Mouse (Mus musculus): ENCODE measurements at regions not wholly inside any gene's neighbourhood (a gene's known extent, or its start where the extent isn't known, plus 50 kb on each side); places are given as distances from the start of the nearest gene placed in this dataset.
"Not testable (repeated sequence)": the region's sequence is repeated elsewhere in the genome, so short reads cannot be mapped to it uniquely, and the experiment has no call there.

DNA sequence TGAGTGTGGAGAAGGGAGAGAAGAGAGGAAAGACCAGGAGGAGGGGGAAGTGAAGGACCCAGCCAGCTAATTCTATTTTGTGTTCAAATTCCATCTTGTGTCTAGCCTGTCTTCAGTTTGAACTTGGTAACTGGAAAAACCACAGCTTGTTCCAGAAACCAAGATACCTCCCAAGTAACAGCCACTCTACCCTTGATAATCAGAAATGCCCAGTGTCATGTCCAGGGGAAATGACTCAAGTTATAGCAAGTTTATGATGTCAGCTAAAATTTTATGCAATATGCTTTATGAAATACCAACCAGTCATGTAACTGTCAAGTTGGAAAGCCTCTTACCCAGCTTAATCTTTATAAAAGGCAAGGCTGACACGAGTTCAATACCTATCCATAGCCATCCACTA lies 137.4 kb upstream of the Thpo start:
- H3K27me3 ChIP-seq (ENCODE audit: control insufficient read depth, insufficient read depth, low read length, poor library complexity, severe bottlenecking), result no peaks in the 10 kb centered on the region; the same call in none of the 2 replicates
- H3K27ac ChIP-seq (ENCODE audit: insufficient read depth, low read length), result no peak overlapping the region
- H3K4me1 ChIP-seq (ENCODE audit: control insufficient read depth, insufficient read depth, low read length), result peaks cover 2% of the 10 kb centered on the region
- H3K9ac ChIP-seq (ENCODE audit: low read depth, poor library complexity, severe bottlenecking), result no peak overlapping the region
- no peaks in the 10 kb centered on the region for H3K9me3 ChIP-seq (replicated peaks; ENCODE audit: control insufficient read depth, insufficient read depth, low read length, poor library complexity, severe bottlenecking)
- no peak overlapping the region for H3K4me3 ChIP-seq (ENCODE audit: low read depth, low read length)
- H3K36me3 ChIP-seq (ENCODE audit: control insufficient read depth, insufficient read depth, low read length, poor library complexity, severe bottlenecking), result no peaks in the 10 kb centered on the region
- TF ChIP-seq EP300 (IDR thresholded peaks at IDR 0.05; ENCODE audit: insufficient read depth, low read depth, low read length) (no peak), CTCF (IDR thresholded peaks at IDR 0.05; ENCODE audit: low read depth, low read length) (no peak), POLR2A (IDR thresholded peaks at IDR 0.05; ENCODE audit: insufficient read depth, low read length) (no peak)

DNA sequence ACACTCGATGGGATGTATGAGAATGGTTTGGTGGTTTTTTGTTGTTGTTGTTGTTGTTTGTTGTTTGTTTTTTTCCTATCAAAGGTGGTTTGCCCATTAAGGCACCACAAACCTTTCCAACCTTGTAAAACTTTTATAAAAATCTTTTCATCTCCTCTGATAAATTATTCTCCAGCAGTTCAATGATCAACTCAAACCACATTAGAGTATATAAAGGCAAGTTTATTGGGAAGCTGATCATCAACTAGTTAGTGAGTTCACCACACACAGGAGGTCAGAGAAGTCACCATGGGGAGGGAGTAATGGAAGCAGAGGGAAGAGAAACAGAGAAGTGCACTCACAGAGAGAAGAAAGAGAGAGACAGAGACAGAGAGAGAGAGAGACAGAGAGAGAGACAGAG lies 132.5 kb upstream of the Thpo start:
- TF ChIP-seq CTCF (IDR thresholded peaks at IDR 0.05; ENCODE audit: low read depth, low read length) (no peak), EP300 (IDR thresholded peaks at IDR 0.05; ENCODE audit: insufficient read depth, low read depth, low read length) (no peak), POLR2A (IDR thresholded peaks at IDR 0.05; ENCODE audit: insufficient read depth, low read length) (no peak)
- peaks cover 2% of the 10 kb centered on the region for H3K4me1 ChIP-seq (ENCODE audit: control insufficient read depth, insufficient read depth, low read length)
- H3K9ac ChIP-seq (ENCODE audit: low read depth, poor library complexity, severe bottlenecking), result no peak overlapping the region
- peaks cover 12% of the 10 kb centered on the region for H3K9me3 ChIP-seq (replicated peaks; ENCODE audit: control insufficient read depth, insufficient read depth, low read length, poor library complexity, severe bottlenecking)
- no peaks in the 10 kb centered on the region for H3K27me3 ChIP-seq (ENCODE audit: control insufficient read depth, insufficient read depth, low read length, poor library complexity, severe bottlenecking)
- no peak overlapping the region for H3K4me3 ChIP-seq (ENCODE audit: low read depth, low read length)
- H3K27ac ChIP-seq (ENCODE audit: insufficient read depth, low read length), result no peak overlapping the region
- no peaks in the 10 kb centered on the region for H3K36me3 ChIP-seq (ENCODE audit: control insufficient read depth, insufficient read depth, low read length, poor library complexity, severe bottlenecking)

GRCm38 (mm10) chr16:20861256-20861655 lies 126.9 kb upstream of the Thpo start:
- Histone ChIP-seq H3K27me3 (ENCODE audit: control insufficient read depth, insufficient read depth, low read length, poor library complexity, severe bottlenecking) (no peaks in the 10 kb centered on the region), H3K4me3 (ENCODE audit: low read depth, low read length) (no peak overlapping the region), H3K9ac (ENCODE audit: low read depth, poor library complexity, severe bottlenecking) (no peak overlapping the region), H3K9me3 (replicated peaks; ENCODE audit: control insufficient read depth, insufficient read depth, low read length, poor library complexity, severe bottlenecking) (peaks cover 26% of the 10 kb centered on the region), H3K4me1 (ENCODE audit: control insufficient read depth, insufficient read depth, low read length) (no peaks in the 10 kb centered on the region), H3K36me3 (ENCODE audit: control insufficient read depth, insufficient read depth, low read length, poor library complexity, severe bottlenecking) (no peaks in the 10 kb centered on the region), H3K27ac (ENCODE audit: insufficient read depth, low read length) (no peak overlapping the region)
- TF ChIP-seq CTCF (IDR thresholded peaks at IDR 0.05; ENCODE audit: low read depth, low read length) (no peak), POLR2A (IDR thresholded peaks at IDR 0.05; ENCODE audit: insufficient read depth, low read length) (no peak), EP300 (IDR thresholded peaks at IDR 0.05; ENCODE audit: insufficient read depth, low read depth, low read length) (no peak)

DNA sequence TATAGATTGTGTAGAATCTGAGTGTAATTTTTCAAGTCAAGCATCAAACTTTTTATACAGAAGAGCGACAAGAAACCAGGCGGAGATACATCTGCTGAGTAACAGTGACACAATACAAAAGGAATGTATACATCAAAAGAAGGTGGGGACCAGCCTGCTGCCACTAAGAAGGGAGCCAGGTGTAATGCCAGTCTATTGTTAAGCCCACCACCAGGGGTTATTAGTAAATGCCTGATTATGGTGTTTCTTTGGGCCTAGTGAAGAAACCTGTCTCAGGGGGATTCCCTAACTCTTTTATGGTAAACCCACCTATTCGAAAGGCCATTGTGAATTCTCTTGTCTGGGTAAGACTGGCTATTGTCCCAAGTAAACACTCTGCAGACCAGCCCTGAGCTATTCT lies 126.3 kb upstream of the Thpo start:
- H3K9ac ChIP-seq (ENCODE audit: low read depth, poor library complexity, severe bottlenecking); H3K4me3 ChIP-seq (ENCODE audit: low read depth, low read length); H3K27ac ChIP-seq (ENCODE audit: insufficient read depth, low read length); H3K4me1 ChIP-seq (ENCODE audit: control insufficient read depth, insufficient read depth, low read length); H3K36me3 ChIP-seq (ENCODE audit: control insufficient read depth, insufficient read depth, low read length, poor library complexity, severe bottlenecking); H3K27me3 ChIP-seq (ENCODE audit: control insufficient read depth, insufficient read depth, low read length, poor library complexity, severe bottlenecking): not testable (repeated sequence)
- peaks cover 26% of the 10 kb centered on the region for H3K9me3 ChIP-seq (replicated peaks; ENCODE audit: control insufficient read depth, insufficient read depth, low read length, poor library complexity, severe bottlenecking)

DNA sequence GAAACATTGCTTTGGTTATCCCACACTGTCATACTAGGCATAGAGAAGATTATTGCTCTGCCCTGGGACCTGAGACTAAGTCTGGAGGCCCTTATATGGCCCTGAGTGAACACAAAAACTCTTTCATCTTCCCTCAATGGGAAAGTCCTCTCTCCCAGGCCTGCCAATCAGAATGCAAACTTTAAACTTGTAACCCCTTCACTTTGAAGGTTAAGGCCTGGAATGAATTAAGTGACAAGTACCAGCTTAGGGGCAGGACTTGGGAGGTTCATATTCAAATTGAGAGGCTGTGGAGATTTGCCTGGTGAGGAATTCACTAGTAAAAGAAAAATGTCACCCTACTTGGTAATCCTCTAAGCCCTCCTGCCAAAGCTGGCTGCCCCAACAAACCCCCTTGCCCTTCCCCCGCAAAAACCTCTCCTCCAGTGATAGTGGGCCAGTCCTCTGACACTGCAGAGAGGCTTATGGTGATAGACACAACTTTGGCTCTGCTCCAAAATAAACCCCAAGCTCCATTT lies 120.4 kb upstream of the Thpo start:
- TF ChIP-seq POLR2A (IDR thresholded peaks at IDR 0.05; ENCODE audit: insufficient read depth, low read length), result no peak

DNA sequence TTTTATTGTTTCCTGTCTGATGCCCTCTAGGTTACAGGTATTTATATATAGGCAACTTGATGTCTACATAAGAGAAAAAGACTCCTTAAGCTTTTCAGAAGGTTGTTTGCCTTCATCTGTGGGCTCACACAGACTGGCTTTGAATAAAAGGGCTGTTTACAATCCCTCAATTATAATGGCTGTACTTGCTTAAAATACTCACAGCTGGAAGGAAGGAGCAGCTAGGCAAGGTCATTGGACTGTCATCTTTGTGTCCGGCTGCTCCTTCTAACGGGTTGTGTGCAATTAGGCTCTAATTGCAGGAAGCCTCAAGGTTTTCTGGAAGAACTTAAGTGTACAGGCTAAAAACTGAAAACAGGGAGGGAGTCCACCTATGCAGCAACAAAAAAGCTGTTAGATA lies 103.8 kb upstream of the Thpo start:
- Histone ChIP-seq H3K27me3 (ENCODE audit: control insufficient read depth, insufficient read depth, low read length, poor library complexity, severe bottlenecking) (no peaks in the 10 kb centered on the region), H3K4me1 (ENCODE audit: control insufficient read depth, insufficient read depth, low read length) (no peaks in the 10 kb centered on the region), H3K4me3 (ENCODE audit: low read depth, low read length) (no peak overlapping the region), H3K9ac (ENCODE audit: low read depth, poor library complexity, severe bottlenecking) (no peak overlapping the region), H3K9me3 (replicated peaks; ENCODE audit: control insufficient read depth, insufficient read depth, low read length, poor library complexity, severe bottlenecking) (0 out of 2 replicates have a peak, but pooled peaks cover 2% of the 10 kb centered on the region), H3K36me3 (ENCODE audit: control insufficient read depth, insufficient read depth, low read length, poor library complexity, severe bottlenecking) (no peaks in the 10 kb centered on the region), H3K27ac (ENCODE audit: insufficient read depth, low read length) (no peak overlapping the region)
- no peak for TF ChIP-seq EP300 (IDR thresholded peaks at IDR 0.05; ENCODE audit: insufficient read depth, low read depth, low read length)
- TF ChIP-seq CTCF (IDR thresholded peaks at IDR 0.05; ENCODE audit: low read depth, low read length), result no peak
- TF ChIP-seq POLR2A (IDR thresholded peaks at IDR 0.05; ENCODE audit: insufficient read depth, low read length), result no peak

More for the DNA sequence above, 120.4 kb upstream of the Thpo start:
- Histone ChIP-seq H3K9me3 (replicated peaks; ENCODE audit: control insufficient read depth, insufficient read depth, low read length, poor library complexity, severe bottlenecking) (peaks cover 7% of the 10 kb centered on the region), H3K9ac (ENCODE audit: low read depth, poor library complexity, severe bottlenecking) (no peak overlapping the region), H3K27me3 (ENCODE audit: control insufficient read depth, insufficient read depth, low read length, poor library complexity, severe bottlenecking) (no peaks in the 10 kb centered on the region), H3K36me3 (ENCODE audit: control insufficient read depth, insufficient read depth, low read length, poor library complexity, severe bottlenecking) (no peaks in the 10 kb centered on the region), H3K4me3 (ENCODE audit: low read depth, low read length) (no peak overlapping the region), H3K27ac (ENCODE audit: insufficient read depth, low read length) (no peak overlapping the region), H3K4me1 (ENCODE audit: control insufficient read depth, insufficient read depth, low read length) (peaks cover 2% of the 10 kb centered on the region)

Data from ES-Bruce4 (cell line).